In genomic region chr9:42846676-42847425, GRCm38 (mm10) we compare ENCODE assay signal across 20 mouse cellular contexts.
DNase-seq lines count a peak whose midpoint lies in the region; ATAC-seq and TF ChIP-seq lines count a peak whose summit lies in the region.
"Had no signal": no experiment of that assay in that cellular context is flagged by ENCODE, and none has a peak within 500 bp of the region (broad histone marks: within the 10 kb centered on the region; RNA-seq: fewer than 3 reads in every experiment).

No protein-coding gene starts in this region.

- 87% methylated on average over 10 of the region's 10 CpGs for WGBS in midbrain, embryonic 11.5 days
- WGBS in midbrain, embryonic 13.5 days = 81% methylated on average over 10 of the region's 10 CpGs
- 58% methylated on average over 10 of the region's 10 CpGs for WGBS in liver, embryonic 12.5 days (ENCODE audit: insufficient replicate concordance)
- WGBS in limb, embryonic 10.5 days = 73% methylated on average over 10 of the region's 10 CpGs

- H3K27ac ChIP-seq in midbrain, embryonic 11.5 days (ENCODE audit: low read depth, low read length) = no peak overlapping the region
- H3K27ac ChIP-seq in midbrain, embryonic 13.5 days = no peak overlapping the region
- H3K27ac ChIP-seq in layer of hippocampus, adult 2 months = peak overlapping the region; percentile 85
- no peak overlapping the region for H3K27ac ChIP-seq in liver, embryonic 12.5 days
- no peak overlapping the region for H3K27ac ChIP-seq in limb, embryonic 10.5 days
- H3K27ac ChIP-seq: heart, embryonic 10.5 days; limb, embryonic 15.5 days; macrophage had no signal

- no peaks in the 10 kb centered on the region for H3K27me3 ChIP-seq in midbrain, embryonic 11.5 days (ENCODE audit: control insufficient read depth, insufficient read depth, low read length)
- no peaks in the 10 kb centered on the region for H3K27me3 ChIP-seq in midbrain, embryonic 13.5 days
- peaks cover 4% of the 10 kb centered on the region; the same call in 1 of the 2 replicates for H3K27me3 ChIP-seq in liver, embryonic 12.5 days (replicated peaks)
- peaks cover 16% of the 10 kb centered on the region; the same call in 1 of the 2 replicates for H3K27me3 ChIP-seq in limb, embryonic 10.5 days (ENCODE audit: low read depth, poor library complexity, severe bottlenecking)

- H3K4me1 ChIP-seq in midbrain, embryonic 11.5 days (ENCODE audit: control insufficient read depth, insufficient read depth, low read length) = no peaks in the 10 kb centered on the region
- peaks cover 21% of the 10 kb centered on the region for H3K4me1 ChIP-seq in midbrain, embryonic 13.5 days (replicated peaks)
- no peaks in the 10 kb centered on the region for H3K4me1 ChIP-seq in liver, embryonic 12.5 days
- H3K4me1 ChIP-seq in limb, embryonic 10.5 days = peaks cover 25% of the 10 kb centered on the region

- peak; percentile 35 for DNase-seq in midbrain, embryonic 11.5 days (ENCODE audit: low spot score, missing footprints)
- DNase-seq in layer of hippocampus, adult 2 months (ENCODE audit: low spot score in 2 of 2) = peak in 1 of 2 experiments; percentile 35
- peak; percentile 39 to 74 for DNase-seq in left cerebral cortex, postnatal 25 days (ENCODE audit: low spot score in 2 of 2)
- DNase-seq in telencephalon, adult 2 months (ENCODE audit: low read depth, low spot score) = peak; percentile 46
- DNase-seq in limb, embryonic 10.5 days (ENCODE audit: low spot score) = no peak
- DNase-seq in kidney, adult 8-10 months = no peak
- DNase-seq: adrenal gland, adult 8-10 months; gastrocnemius, postnatal 10 days; heart, postnatal 14 days; kidney, adult 9 months; lung, adult 2 months; midbrain, embryonic 14.5 days had no signal

- H3K4me2 ChIP-seq in midbrain, embryonic 11.5 days = no peak overlapping the region
- no peak overlapping the region for H3K4me2 ChIP-seq in midbrain, embryonic 13.5 days (replicated peaks)
- no peak overlapping the region for H3K4me2 ChIP-seq in liver, embryonic 12.5 days
- H3K4me2 ChIP-seq: limb, embryonic 15.5 days had no signal

- H3K4me3 ChIP-seq in midbrain, embryonic 11.5 days (ENCODE audit: low read depth, low read length) = no peak overlapping the region
- no peak overlapping the region for H3K4me3 ChIP-seq in midbrain, embryonic 13.5 days (replicated peaks)
- H3K4me3 ChIP-seq in layer of hippocampus, adult 2 months = no peak overlapping the region
- no peak overlapping the region for H3K4me3 ChIP-seq in liver, embryonic 12.5 days
- no peak overlapping the region for H3K4me3 ChIP-seq in limb, embryonic 10.5 days
- H3K4me3 ChIP-seq: erythroblast, embryonic 14.5 days; heart, embryonic 10.5 days; limb, embryonic 15.5 days had no signal

- ATAC-seq in midbrain, embryonic 11.5 days (ENCODE audit: low FRiP score) = no peak
- no peak for ATAC-seq in midbrain, embryonic 13.5 days
- no peak for ATAC-seq in liver, embryonic 12.5 days
- ATAC-seq: CD4-positive, CD25-positive, alpha-beta regulatory T cell, adult 4 months; hindbrain, embryonic 16.5 days had no signal

- H3K9me3 ChIP-seq in midbrain, embryonic 11.5 days (ENCODE audit: control insufficient read depth, low read length) = no peaks in the 10 kb centered on the region
- no peaks in the 10 kb centered on the region for H3K9me3 ChIP-seq in midbrain, embryonic 13.5 days
- H3K9me3 ChIP-seq in liver, embryonic 12.5 days (replicated peaks) = no peaks in the 10 kb centered on the region
- H3K9me3 ChIP-seq in limb, embryonic 10.5 days (replicated peaks) = no peaks in the 10 kb centered on the region
- H3K9me3 ChIP-seq: heart, embryonic 10.5 days; limb, embryonic 15.5 days had no signal

- no peak overlapping the region for H3K9ac ChIP-seq in midbrain, embryonic 11.5 days (ENCODE audit: low read length)
- no peak overlapping the region for H3K9ac ChIP-seq in midbrain, embryonic 13.5 days (replicated peaks)
- H3K9ac ChIP-seq in liver, embryonic 12.5 days = no peak overlapping the region
- H3K9ac ChIP-seq: limb, embryonic 15.5 days had no signal

- intact Hi-C loops in left cerebral cortex, postnatal 25 days (cut with DNase I) = no loop called here

- TF ChIP-seq CTCF in layer of hippocampus, adult 2 months (conservative IDR thresholded peaks at IDR 0.05) = no peak

- no peaks in the 10 kb centered on the region for H3K36me3 ChIP-seq in midbrain, embryonic 11.5 days (ENCODE audit: control insufficient read depth, insufficient read depth, low read length)
- H3K36me3 ChIP-seq in midbrain, embryonic 13.5 days = no peaks in the 10 kb centered on the region
- no peaks in the 10 kb centered on the region for H3K36me3 ChIP-seq in liver, embryonic 12.5 days
- H3K36me3 ChIP-seq in limb, embryonic 10.5 days = no peaks in the 10 kb centered on the region
- H3K36me3 ChIP-seq: heart, embryonic 10.5 days; limb, embryonic 15.5 days had no signal

Comparison
In these comparisons a context has a peak if more than half of its experiments do, and no peak if none do; other contexts are left out.
1. DNase-seq: peak in midbrain, embryonic 11.5 days (single experiment), left cerebral cortex, postnatal 25 days (2 of 2) and telencephalon, adult 2 months (single experiment); none in limb, embryonic 10.5 days (single experiment) and kidney, adult 8-10 months (0 of 2).